In genomic region chr11:117028861-117029568, GRCm38 (mm10) we compare ENCODE assay signal across 8 mouse cellular contexts.
DNase-seq lines count a peak whose midpoint lies in the region; ATAC-seq and TF ChIP-seq lines count a peak whose summit lies in the region.

No protein-coding gene starts in this region.

- peak overlapping the region; percentile 70 for H3K27ac ChIP-seq in forebrain, embryonic 14.5 days (ENCODE audit: low read depth, low read length)
- peak overlapping the region; percentile 57 for H3K27ac ChIP-seq in neural tube, embryonic 12.5 days

- no peak for TF ChIP-seq POLR2A in brain, embryonic 14.5 days (IDR thresholded peaks at IDR 0.05; ENCODE audit: borderline replicate concordance, extremely low read depth, insufficient read depth, insufficient read length, poor library complexity, severe bottlenecking)

- H3K9ac ChIP-seq in forebrain, embryonic 14.5 days (ENCODE audit: low read length): no peak overlapping the region
- H3K9ac ChIP-seq in neural tube, embryonic 12.5 days: no peak overlapping the region

- DNase-seq in brain, embryonic 14.5 days (ENCODE audit: low read depth): peak; percentile 90
- DNase-seq in forebrain, embryonic 14.5 days (ENCODE audit: low spot score): peak; percentile 82
- peak; percentile 71 to 72 for DNase-seq in left cerebral cortex, postnatal 14 days (ENCODE audit: low spot score in 2 of 2)
- no peak for DNase-seq in urinary bladder, postnatal 10 days (ENCODE audit: low spot score)
- DNase-seq in heart, postnatal 10 days: no peak
- DNase-seq in embryo, embryonic 10 days (ENCODE audit: low spot score): no peak
- DNase-seq in gastrocnemius, postnatal 36 days: no peak

- no peak overlapping the region for H3K4me2 ChIP-seq in forebrain, embryonic 14.5 days (ENCODE audit: low read length)
- no peak overlapping the region for H3K4me2 ChIP-seq in neural tube, embryonic 12.5 days (replicated peaks)

- H3K36me3 ChIP-seq in forebrain, embryonic 14.5 days (ENCODE audit: control insufficient read depth, insufficient read depth, low read length): no peaks in the 10 kb centered on the region
- no peaks in the 10 kb centered on the region for H3K36me3 ChIP-seq in neural tube, embryonic 12.5 days

- H3K4me3 ChIP-seq in forebrain, embryonic 14.5 days (ENCODE audit: low read depth, low read length): no peak overlapping the region
- H3K4me3 ChIP-seq in neural tube, embryonic 12.5 days: no peak overlapping the region

- no peak for TF ChIP-seq CTCF in brain, embryonic 14.5 days (IDR thresholded peaks at IDR 0.05; ENCODE audit: borderline replicate concordance, extremely low read depth, insufficient read depth, insufficient read length)

- ATAC-seq in forebrain, embryonic 14.5 days: peak; percentile 78
- ATAC-seq in neural tube, embryonic 12.5 days (ENCODE audit: low FRiP score, low read depth): peak; percentile 78

- peaks cover 32% of the 10 kb centered on the region for H3K4me1 ChIP-seq in forebrain, embryonic 14.5 days (ENCODE audit: control insufficient read depth, insufficient read depth, low read length)
- H3K4me1 ChIP-seq in neural tube, embryonic 12.5 days: peaks cover 44% of the 10 kb centered on the region

- intact Hi-C loops in left cerebral cortex, postnatal 14 days (cut with DNase I): no loop called here
- intact Hi-C loops in heart, postnatal 10 days (cut with DNase I): no loop called here
- intact Hi-C loops in gastrocnemius, postnatal 36 days (cut with DNase I): no loop called here

- no peaks in the 10 kb centered on the region for H3K9me3 ChIP-seq in forebrain, embryonic 14.5 days (replicated peaks; ENCODE audit: control insufficient read depth, low read length)
- H3K9me3 ChIP-seq in neural tube, embryonic 12.5 days: no peaks in the 10 kb centered on the region

- WGBS in forebrain, embryonic 14.5 days: 34% methylated on average over 19 of the region's 19 CpGs
- 27% methylated on average over 19 of the region's 19 CpGs for WGBS in neural tube, embryonic 12.5 days

- no peaks in the 10 kb centered on the region for H3K27me3 ChIP-seq in forebrain, embryonic 14.5 days (replicated peaks; ENCODE audit: control insufficient read depth, insufficient read depth, low read length)
- no peaks in the 10 kb centered on the region for H3K27me3 ChIP-seq in neural tube, embryonic 12.5 days (replicated peaks)

Comparison
In these comparisons a context has a peak if more than half of its experiments do, and no peak if none do; other contexts are left out.
1. DNase-seq: peak in brain, embryonic 14.5 days (single experiment), forebrain, embryonic 14.5 days (single experiment) and left cerebral cortex, postnatal 14 days (2 of 2); none in urinary bladder, postnatal 10 days (single experiment), heart, postnatal 10 days (0 of 2), embryo, embryonic 10 days (single experiment) and gastrocnemius, postnatal 36 days (0 of 2).